In the genomic region with DNA sequence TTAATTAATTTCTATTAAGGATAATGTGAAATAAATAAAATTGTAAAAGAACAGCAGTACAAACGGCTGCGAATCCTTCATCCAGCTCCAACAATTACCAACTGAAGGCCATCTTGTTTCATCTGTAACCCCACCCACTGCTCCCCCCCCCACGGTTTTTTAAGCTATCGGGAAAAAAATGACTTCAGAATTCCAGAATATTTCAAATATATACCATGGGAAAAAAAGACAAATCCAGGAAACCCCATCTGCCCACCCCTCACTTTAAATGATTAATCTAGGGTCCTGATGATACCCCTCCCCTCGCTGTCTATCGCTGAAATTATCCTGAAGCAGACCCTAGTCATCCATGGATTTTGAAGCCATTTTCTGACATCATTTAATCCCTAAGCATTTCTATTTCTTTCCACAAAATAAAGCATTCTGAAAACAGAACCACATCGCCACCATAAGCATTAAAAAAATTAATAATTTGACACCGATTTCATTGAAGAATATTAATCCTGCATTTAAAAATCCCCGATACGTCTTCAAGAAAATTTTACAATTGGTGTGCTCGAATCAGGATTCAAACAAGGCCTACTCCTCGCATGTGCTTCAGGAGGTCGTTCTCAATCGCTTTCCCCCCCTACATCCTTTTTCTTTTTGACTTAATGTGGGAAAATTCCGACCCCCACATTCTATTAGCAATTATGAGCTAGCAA, we compare ENCODE assay signal across 8 mouse cellular contexts. TPM values are rescaled to one million over a fixed set of nuclear protein-coding genes. Genes with fewer than 3 reads are reported as not detected.
DNase-seq lines count a peak whose midpoint lies in the region; ATAC-seq lines count a peak whose summit lies in the region.

No protein-coding gene starts in this region.

- peak overlapping the region; percentile 73 for H3K9ac ChIP-seq in kidney, embryonic 14.5 days (ENCODE audit: low read depth, low read length)
- H3K9ac ChIP-seq in midbrain, embryonic 12.5 days (replicated peaks), result peak overlapping the region; percentile 57; the same call in 1 of the 2 replicates

- H3K27me3 ChIP-seq in kidney, embryonic 14.5 days (ENCODE audit: control insufficient read depth, insufficient read depth, low read length), result no peaks in the 10 kb centered on the region
- no peaks in the 10 kb centered on the region for H3K27me3 ChIP-seq in hindbrain, embryonic 10.5 days (ENCODE audit: insufficient read depth, poor library complexity, severe bottlenecking)
- H3K27me3 ChIP-seq in midbrain, embryonic 12.5 days, result no peaks in the 10 kb centered on the region

- H3K4me1 ChIP-seq in kidney, embryonic 14.5 days (ENCODE audit: control insufficient read depth, insufficient read depth, low read length), result no peaks in the 10 kb centered on the region
- peaks cover 8% of the 10 kb centered on the region; the same call in 1 of the 2 replicates for H3K4me1 ChIP-seq in hindbrain, embryonic 10.5 days (replicated peaks)
- H3K4me1 ChIP-seq in midbrain, embryonic 12.5 days, result peaks cover 6% of the 10 kb centered on the region; the same call in 1 of the 2 replicates

- H3K36me3 ChIP-seq in kidney, embryonic 14.5 days (ENCODE audit: control insufficient read depth, insufficient read depth, low read length), result peaks cover 18% of the 10 kb centered on the region; the same call in 1 of the 2 replicates
- peaks cover 36% of the 10 kb centered on the region for H3K36me3 ChIP-seq in hindbrain, embryonic 10.5 days
- H3K36me3 ChIP-seq in midbrain, embryonic 12.5 days, result 0 out of 2 replicates have a peak, but pooled peaks cover 7% of the 10 kb centered on the region

- WGBS in kidney, embryonic 14.5 days, result 32% methylated on average over 15 of the region's 15 CpGs
- 23% methylated on average over 15 of the region's 15 CpGs for WGBS in hindbrain, embryonic 10.5 days
- WGBS in midbrain, embryonic 12.5 days, result 23% methylated on average over 15 of the region's 15 CpGs

- DNase-seq in kidney, postnatal 36 days, result no peak
- DNase-seq in MN1 (ENCODE audit: low spot score), result peak; percentile 39
- DNase-seq in hindbrain, embryonic 10.5 days (ENCODE audit: low spot score), result peak; percentile 13
- no peak for DNase-seq in spleen, postnatal 4 days (ENCODE audit: low spot score in 2 of 2)
- no peak for DNase-seq in layer of hippocampus, adult 9-10 months (ENCODE audit: low spot score)
- DNase-seq in gastrocnemius, postnatal 36 days, result no peak

- ATAC-seq in kidney, embryonic 14.5 days (ENCODE audit: low FRiP score, low TSS enrichment), result no peak
- ATAC-seq in midbrain, embryonic 12.5 days (ENCODE audit: low FRiP score, low read depth), result no peak

- H3K27ac ChIP-seq in kidney, embryonic 14.5 days (ENCODE audit: low read depth, low read length), result peak overlapping the region; percentile 57; the same call in 1 of the 2 replicates
- peak overlapping the region; percentile 91 for H3K27ac ChIP-seq in hindbrain, embryonic 10.5 days
- H3K27ac ChIP-seq in midbrain, embryonic 12.5 days (replicated peaks), result 0 out of 2 replicates have a peak overlapping the region, but pooled peaks have one; percentile 42

- intact Hi-C loops in gastrocnemius, postnatal 36 days (cut with DNase I), result loop anchor here (10.0 kb wide), 1 partner anchor 295 kb away; a partner anchor contains a TSS

- no peaks in the 10 kb centered on the region for H3K9me3 ChIP-seq in kidney, embryonic 14.5 days (ENCODE audit: control insufficient read depth, low read length)
- H3K9me3 ChIP-seq in hindbrain, embryonic 10.5 days, result no peaks in the 10 kb centered on the region
- H3K9me3 ChIP-seq in midbrain, embryonic 12.5 days, result no peaks in the 10 kb centered on the region

- peak overlapping the region; percentile 59 for H3K4me3 ChIP-seq in kidney, embryonic 14.5 days (ENCODE audit: low read length)
- H3K4me3 ChIP-seq in hindbrain, embryonic 10.5 days, result peak overlapping the region; percentile 58
- H3K4me3 ChIP-seq in midbrain, embryonic 12.5 days, result peak overlapping the region; percentile 51

- peak overlapping the region; percentile 45; the same call in 1 of the 2 replicates for H3K4me2 ChIP-seq in kidney, embryonic 14.5 days (replicated peaks; ENCODE audit: low read depth, low read length)
- H3K4me2 ChIP-seq in midbrain, embryonic 12.5 days (replicated peaks), result peak overlapping the region; percentile 38

RNA-seq across cellular contexts. Expression of a gene that starts 3.3 kb away (rescaled TPM):
- 479 and 609 TPM in 2 replicates for polyA plus RNA-seq in kidney, embryonic 14.5 days (2014; fragmentation: Nextera tagmentation; extraction: Ambion mirVana)
- polyA plus RNA-seq in hindbrain, embryonic 10.5 days (2016; fragmentation: Nextera tagmentation; extraction: Ambion mirVana), result 514 and 571 TPM in 2 replicates
- 544 and 546 TPM in 2 replicates for polyA plus RNA-seq in midbrain, embryonic 12.5 days (2016; fragmentation: Nextera tagmentation; extraction: Ambion mirVana)
- 100 to 1,000 TPM; 133 to 137 TPM for total RNA-seq in gastrocnemius, postnatal 36 days (2021)

RNA-seq across cellular contexts. Expression of a gene that starts 32.5 kb away (rescaled TPM):
- 9.5 and 11.3 TPM in 2 replicates for polyA plus RNA-seq in kidney, embryonic 14.5 days (2014; fragmentation: Nextera tagmentation; extraction: Ambion mirVana)
- 7.2 and 9.0 TPM in 2 replicates for polyA plus RNA-seq in hindbrain, embryonic 10.5 days (2016; fragmentation: Nextera tagmentation; extraction: Ambion mirVana)
- polyA plus RNA-seq in midbrain, embryonic 12.5 days (2016; fragmentation: Nextera tagmentation; extraction: Ambion mirVana), result 12.2 and 12.4 TPM in 2 replicates
- total RNA-seq in gastrocnemius, postnatal 36 days (2021), result 1 to 10 TPM; 1.7 to 2.2 TPM

RNA-seq across cellular contexts. Expression of a gene that starts 39.7 kb away (rescaled TPM):
- polyA plus RNA-seq in kidney, embryonic 14.5 days (2014; fragmentation: Nextera tagmentation; extraction: Ambion mirVana), result 0.13 and 0.19 TPM in 2 replicates
- 0.14 TPM in 1 of 2 replicates, not detected in the other for polyA plus RNA-seq in hindbrain, embryonic 10.5 days (2016; fragmentation: Nextera tagmentation; extraction: Ambion mirVana)
- polyA plus RNA-seq in midbrain, embryonic 12.5 days (2016; fragmentation: Nextera tagmentation; extraction: Ambion mirVana), result 0.11 and 0.12 TPM in 2 replicates
- not detected for total RNA-seq in gastrocnemius, postnatal 36 days (2021)

Comparison
In these comparisons a context has a peak if more than half of its experiments do, and no peak if none do; other contexts are left out.
1. DNase-seq: peak in MN1 (single experiment) and hindbrain, embryonic 10.5 days (single experiment); none in kidney, postnatal 36 days (0 of 2), spleen, postnatal 4 days (0 of 2), layer of hippocampus, adult 9-10 months (single experiment) and gastrocnemius, postnatal 36 days (0 of 2).
2. Peak in every context shown above with its lines, with median percentiles within 50 percentile points of each other: H3K27ac ChIP-seq and H3K4me3 ChIP-seq.